Mouse (Mus musculus): ENCODE results near the gene Prdm2. TPM values are rescaled to one million over a fixed set of nuclear protein-coding genes. Genes with fewer than 3 reads are reported as not detected.

Prdm2 gene
- polyA plus RNA-seq, 1 experiment, result 28.6 TPM

GRCm38 (mm10) chr4:143058765-143059344 is 153.9 kb downstream of the Prdm2 start:
- Histone ChIP-seq H3K4me3 (ENCODE audit: insufficient read depth, low read length) (no peak overlapping the region), H3K27ac (ENCODE audit: insufficient read depth, low read length) (no peak overlapping the region), H3K4me1 (ENCODE audit: control insufficient read depth, insufficient read depth, low read length) (no peaks in the 10 kb centered on the region)
- no peak for TF ChIP-seq POLR2A (IDR thresholded peaks at IDR 0.05; ENCODE audit: low read depth, low read length)
- TF ChIP-seq CTCF (IDR thresholded peaks at IDR 0.05; ENCODE audit: borderline replicate concordance, insufficient read depth, low read length), result no peak

Other genes starting within 250 kb of the Prdm2 start
- gene Pdpn, start 86.6 kb upstream of the Prdm2 start, polyA plus RNA-seq (2011; ENCODE audit: insufficient read length, low read depth, missing spikeins), result 163 and 184 TPM in 2 replicates
- gene Lrrc38, start 136.8 kb upstream of the Prdm2 start, polyA plus RNA-seq (2011; ENCODE audit: insufficient read length, low read depth, missing spikeins), result not detected in 2 replicates
- gene Pramel1, start 181.4 kb upstream of the Prdm2 start, polyA plus RNA-seq (2011; ENCODE audit: insufficient read length, low read depth, missing spikeins), result not detected in 2 replicates
- gene Pramef8, start 199.4 kb upstream of the Prdm2 start, polyA plus RNA-seq (2011; ENCODE audit: insufficient read length, low read depth, missing spikeins), result 22.9 and 25.8 TPM in 2 replicates
- not detected in 2 replicates for gene Oog4, start 237.3 kb upstream of the Prdm2 start, polyA plus RNA-seq (2011; ENCODE audit: insufficient read length, low read depth, missing spikeins)

Measured in embryonic fibroblast, embryonic 13.5 days (primary cell).